Mouse (Mus musculus) kidney, postnatal 0 days (tissue): ENCODE data around the gene Sv2c. TPM values are rescaled to one million over a fixed set of nuclear protein-coding genes. Genes with fewer than 3 reads are reported as not detected.
A peak's percentile ranks its signal among the peaks of the same experiment; 100 is the strongest.

Experiments
- ATAC-seq: fragments of 200-750 bp; cut with Nextera tagmentation; replicated peaks from 2 replicates; pipeline ENCODE4 v1.8.0; 2017; ENCODE audit warnings: low read depth, moderate number of reproducible peaks, moderate TSS enrichment, moderate library complexity; ENCODE audit not compliant: low FRiP score
- DNase-seq: peaks from one replicate; pipeline ENCODE4 v3.0.0-alpha.2; 2016; ENCODE audit warnings: low spot score
- H3K27ac ChIP-seq: fragments of 300-500 bp; sonication (generic); 2 replicates; pipeline ENCODE4 v1.5.1; 2014; ENCODE audit warnings: mild to moderate bottlenecking
- H3K27me3 ChIP-seq: fragments of 300-500 bp; sonication (generic); 2 replicates; pipeline ENCODE4 v1.6.1; 2014; ENCODE audit warnings: low read length, mixed read lengths; ENCODE audit not compliant: insufficient read depth
- H3K36me3 ChIP-seq: fragments of 300-500 bp; sonication (generic); 2 replicates; pipeline ENCODE4 v1.6.1; 2014; ENCODE audit warnings: low read length, mixed read lengths; ENCODE audit not compliant: insufficient read depth
- H3K4me1 ChIP-seq: fragments of 300-500 bp; sonication (generic); replicated peaks from 2 replicates; pipeline ENCODE4 v1.6.1; 2014; ENCODE audit warnings: antibody characterized with exemption, low read length, mixed read lengths; ENCODE audit not compliant: insufficient read depth
- H3K4me2 ChIP-seq: fragments of 300-500 bp; sonication (generic); 2 replicates; pipeline ENCODE4 v1.6.1; 2014; ENCODE audit warnings: mild to moderate bottlenecking, low read length, moderate library complexity, mixed read lengths
- H3K4me3 ChIP-seq: fragments of 300-500 bp; sonication (generic); replicated peaks from 2 replicates; pipeline ENCODE4 v1.5.1; 2014; ENCODE audit warnings: low read depth, low read length
- H3K9ac ChIP-seq: fragments of 300-500 bp; sonication (generic); 2 replicates; pipeline ENCODE4 v1.6.1; 2014; ENCODE audit warnings: low read depth, low read length
- H3K9me3 ChIP-seq: fragments of 300-500 bp; sonication (generic); replicated peaks from 2 replicates; pipeline ENCODE4 v1.6.1; 2016; ENCODE audit warnings: low read length, inconsistent platforms, mixed read lengths
- CTCF ChIP-seq: IDR thresholded peaks from 2 replicates; pipeline ENCODE4 v1.5.1; 2016; ENCODE audit warnings: antibody characterized with exemption, low read depth, mild to moderate bottlenecking, moderate library complexity
- WGBS: fragments of 180-500 bp; shearing (Covaris S2); extraction: QIAGEN DNeasy Blood & Tissue Kit; methylation state at CpG from one replicate; pipeline ENCODE4 v1.1.7; 2014; 5-methylcytosine and 5-hydroxymethylcytosine counted together
- polyA plus RNA-seq: library from polyadenylated mRNA; unstranded; fragments of >200 nt; fragmentation: Nextera tagmentation; extraction: Ambion mirVana; gene quantifications from 2 replicates; pipeline ENCODE4 v1.2.1, GENCODE M21; 2015

Sv2c gene
- polyA plus RNA-seq, 1 experiment from 2014 or later = 0.39 TPM

GRCm38 (mm10) chr13:96166593-96166992, 34.2 kb upstream of the Sv2c start:
- H3K27me3 ChIP-seq = no peaks in the 10 kb centered on the region
- no peak overlapping the region for H3K9ac ChIP-seq
- no peak for ATAC-seq
- no peak for TF ChIP-seq CTCF
- no peak for DNase-seq
- H3K36me3 ChIP-seq = no peaks in the 10 kb centered on the region
- H3K9me3 ChIP-seq = no peaks in the 10 kb centered on the region
- H3K4me1 ChIP-seq = no peaks in the 10 kb centered on the region
- no peak overlapping the region for H3K27ac ChIP-seq
- H3K4me3 ChIP-seq = no peak overlapping the region
- H3K4me2 ChIP-seq = no peak overlapping the region
- 70% methylated on average over 2 of the region's 2 CpGs for WGBS

- H3K27ac ChIP-seq = no peak overlapping the region
- WGBS = 4% methylated on average over 28 of the region's 28 CpGs
- H3K4me2 ChIP-seq = peak overlapping the region; percentile 76
- H3K27me3 ChIP-seq = peaks cover 51% of the 10 kb centered on the region
- no peaks in the 10 kb centered on the region for H3K36me3 ChIP-seq
- H3K9me3 ChIP-seq = no peaks in the 10 kb centered on the region
- no peak overlapping the region for H3K9ac ChIP-seq
- H3K4me1 ChIP-seq = peaks cover 13% of the 10 kb centered on the region
- no peak for ATAC-seq
- no peak for DNase-seq
- no peak for TF ChIP-seq CTCF
- H3K4me3 ChIP-seq = peak overlapping the region; percentile 36
These were observed 1.2 kb upstream of the Sv2c start for GRCm38 (mm10) chr13:96133363-96134100.

- ATAC-seq (peak; percentile 40; the same call in 1 of the 2 replicates), DNase-seq (peak; percentile 2)
- Histone ChIP-seq H3K4me2 (peak overlapping the region; percentile 76), H3K4me3 (peak overlapping the region; percentile 36), H3K27ac (no peak overlapping the region), H3K9ac (no peak overlapping the region), H3K9me3 (no peaks in the 10 kb centered on the region), H3K27me3 (peaks cover 51% of the 10 kb centered on the region), H3K4me1 (peaks cover 13% of the 10 kb centered on the region), H3K36me3 (no peaks in the 10 kb centered on the region)
- TF ChIP-seq CTCF = no peak
- 1% methylated on average over 15 of the region's 15 CpGs for WGBS
These were observed 456 bp upstream of the Sv2c start for GRCm38 (mm10) chr13:96132833-96133232.

- no peak overlapping the region for H3K27ac ChIP-seq
- 0 out of 2 replicates have a peak, but pooled peaks have one; percentile 6 for ATAC-seq
- H3K36me3 ChIP-seq = no peaks in the 10 kb centered on the region
- peak overlapping the region; percentile 36 for H3K4me3 ChIP-seq
- TF ChIP-seq CTCF = no peak
- no peak overlapping the region for H3K9ac ChIP-seq
- peaks cover 13% of the 10 kb centered on the region for H3K4me1 ChIP-seq
- peak overlapping the region; percentile 76 for H3K4me2 ChIP-seq
- H3K9me3 ChIP-seq = no peaks in the 10 kb centered on the region
- 1% methylated on average over 19 of the region's 19 CpGs for WGBS
- H3K27me3 ChIP-seq = peaks cover 54% of the 10 kb centered on the region
- DNase-seq = no peak
These were observed 466 bp downstream of the Sv2c start for GRCm38 (mm10) chr13:96131911-96132310.

- peak overlapping the region; percentile 76 for H3K4me2 ChIP-seq
- peaks cover 13% of the 10 kb centered on the region for H3K4me1 ChIP-seq
- no peak overlapping the region for H3K27ac ChIP-seq
- no peak overlapping the region for H3K9ac ChIP-seq
- peaks cover 54% of the 10 kb centered on the region for H3K27me3 ChIP-seq
- TF ChIP-seq CTCF = no peak
- peak overlapping the region; percentile 31 for H3K4me3 ChIP-seq
- under 1% methylated on average over 29 of the region's 30 CpGs for WGBS
- no peaks in the 10 kb centered on the region for H3K36me3 ChIP-seq
- H3K9me3 ChIP-seq = no peaks in the 10 kb centered on the region
- peak; percentile 4 for DNase-seq
- peak; percentile 38; the same call in 1 of the 2 replicates for ATAC-seq
These were observed 1.3 kb downstream of the Sv2c start for GRCm38 (mm10) chr13:96131050-96131449.

- Histone ChIP-seq H3K36me3 (no peaks in the 10 kb centered on the region), H3K27me3 (peaks cover 44% of the 10 kb centered on the region), H3K9me3 (no peaks in the 10 kb centered on the region), H3K4me1 (peaks cover 13% of the 10 kb centered on the region), H3K4me2 (no peak overlapping the region), H3K27ac (no peak overlapping the region), H3K4me3 (no peak overlapping the region), H3K9ac (no peak overlapping the region)
- no peak for TF ChIP-seq CTCF
- no peak for ATAC-seq
- no peak for DNase-seq
- 77% methylated on average over 3 of the region's 3 CpGs for WGBS
These were observed 3.3 kb downstream of the Sv2c start for GRCm38 (mm10) chr13:96129081-96129480.

GRCm38 (mm10) chr13:96126669-96127068, 5.7 kb downstream of the Sv2c start:
- 0 out of 2 replicates have a peak, but pooled peaks cover 6% of the 10 kb centered on the region for H3K4me1 ChIP-seq
- no peak overlapping the region for H3K4me3 ChIP-seq
- no peaks in the 10 kb centered on the region for H3K36me3 ChIP-seq
- no peak for ATAC-seq
- H3K27me3 ChIP-seq = peaks cover 24% of the 10 kb centered on the region
- no peak for TF ChIP-seq CTCF
- no peak overlapping the region for H3K9ac ChIP-seq
- no peaks in the 10 kb centered on the region for H3K9me3 ChIP-seq
- H3K27ac ChIP-seq = no peak overlapping the region
- WGBS = 72% methylated on average over 6 of the region's 6 CpGs
- H3K4me2 ChIP-seq = no peak overlapping the region
- no peak for DNase-seq
